Mouse (Mus musculus): ENCODE measurements around the gene Adamts7.

Adamts7 gene

DNA sequence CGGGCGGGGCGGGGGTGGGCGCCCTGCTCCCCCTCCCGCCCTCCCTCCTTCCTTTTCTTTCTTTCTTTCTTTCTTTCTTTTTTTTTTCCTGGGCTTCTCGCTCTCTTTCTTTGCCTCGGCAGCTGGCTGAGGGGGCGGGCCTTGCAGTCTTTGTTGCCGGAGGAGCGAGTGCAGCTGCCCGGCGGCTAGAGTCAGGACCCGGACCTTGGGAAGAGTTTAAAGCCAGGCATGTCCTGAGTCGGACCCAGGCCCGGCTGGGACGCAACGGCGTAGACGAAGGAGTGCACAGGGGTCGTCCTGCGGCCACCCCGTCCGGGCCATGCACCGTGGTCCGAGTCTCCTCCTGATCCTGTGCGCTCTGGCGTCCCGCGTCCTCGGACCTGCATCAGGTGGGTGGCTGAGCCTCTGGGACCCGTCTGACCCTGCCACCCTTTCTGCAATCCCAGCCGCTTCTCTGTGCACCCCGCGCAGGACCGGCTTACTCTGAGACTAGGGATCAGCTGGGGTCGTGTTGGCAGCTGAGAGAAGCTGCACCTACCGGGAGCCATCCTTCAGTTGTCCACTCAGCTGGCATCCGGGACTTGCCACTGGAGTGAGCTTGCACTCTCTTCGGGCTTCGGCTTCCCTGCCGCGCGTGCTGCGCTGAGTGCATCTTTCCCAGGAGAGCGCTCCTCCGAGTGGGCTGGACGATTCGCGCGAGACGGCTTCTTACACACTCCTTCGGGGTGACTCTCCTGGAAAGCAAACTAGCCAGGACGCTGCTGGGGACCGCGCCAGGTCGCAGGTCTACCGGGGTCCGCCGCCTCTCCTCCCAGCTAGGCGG, at the start of gene Adamts7:
Gene Adamts7, plus strand, starts transcription at position 144 of the 823 bp plus-strand sequence.
- DNase-seq: peak; percentile 48

DNA sequence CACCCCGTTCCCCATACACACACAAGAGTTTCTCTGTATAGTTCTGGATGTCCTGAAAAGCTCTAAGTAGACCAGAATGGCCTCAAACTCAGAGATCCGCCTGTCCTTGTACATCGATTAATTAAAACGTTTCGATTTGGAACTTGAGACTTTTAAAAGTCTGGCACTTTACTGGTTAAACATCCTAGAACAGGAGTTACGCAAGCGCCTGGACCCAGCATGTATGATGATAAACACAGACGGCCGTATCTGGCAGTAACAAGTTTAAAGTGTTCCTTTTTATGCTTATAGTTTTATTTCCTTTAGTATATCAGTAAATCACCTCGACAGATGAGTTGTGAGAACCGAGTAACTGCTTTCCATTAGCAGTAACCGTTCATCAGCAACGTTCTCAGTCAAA, 49.7 kb upstream of the Adamts7 start:
- DNase-seq: no peak

DNA sequence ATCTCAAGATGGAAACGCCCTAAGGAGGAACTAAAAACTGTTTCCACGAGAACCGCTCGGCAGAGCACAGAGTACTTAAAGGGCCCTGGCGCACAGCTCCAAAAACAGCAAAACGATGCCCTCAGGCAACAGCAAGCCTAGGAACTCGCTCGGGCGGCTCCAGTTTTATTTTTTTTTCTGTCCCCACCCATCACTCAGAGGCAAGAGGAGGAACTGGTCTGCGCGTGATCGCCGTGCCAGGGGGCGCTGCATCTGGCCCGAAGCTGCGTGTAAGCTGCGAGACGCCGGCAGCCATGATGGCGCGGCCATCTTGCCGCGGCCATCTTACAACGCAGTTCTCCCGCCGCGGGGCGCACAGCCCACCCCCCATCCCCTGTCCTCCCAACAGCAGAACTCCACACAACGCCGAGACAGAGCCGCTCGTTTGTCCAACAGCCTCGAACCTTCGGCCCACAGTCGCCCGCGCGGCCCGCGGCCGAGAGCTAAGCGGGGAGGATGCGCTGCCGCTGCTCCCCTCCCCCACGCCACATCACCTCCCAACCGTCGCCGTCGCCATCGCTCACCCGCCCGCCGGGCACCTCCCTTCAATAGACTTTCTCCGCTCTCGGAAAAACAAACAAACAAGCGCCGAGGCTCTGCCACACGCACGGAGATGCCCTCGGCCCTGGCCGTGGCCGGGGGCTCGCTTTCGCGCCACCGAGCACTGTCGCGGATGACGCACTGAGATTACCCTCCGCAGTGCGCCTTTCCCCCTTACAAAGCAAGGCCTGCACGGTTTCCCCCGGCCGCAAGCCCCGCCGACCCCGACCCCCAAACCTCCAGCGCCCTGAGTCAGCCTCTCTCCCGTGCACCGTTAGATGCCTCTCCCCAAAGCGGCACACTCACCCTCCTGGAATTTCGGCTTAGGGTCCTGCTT, 49.0 kb upstream of the Adamts7 start:
- DNase-seq: peak; percentile 95

- DNase-seq: peak; percentile 99
Observed at GRCm38 (mm10) chr9:90114567-90115307, 48.1 kb upstream of the Adamts7 start, which contains the start of gene Morf4l1. Morf4l1 (minus strand) TSS chr9:90114774.

- no peak for DNase-seq
Observed at GRCm38 (mm10) chr9:90115308-90115700, 47.6 kb upstream of the Adamts7 start.

DNA sequence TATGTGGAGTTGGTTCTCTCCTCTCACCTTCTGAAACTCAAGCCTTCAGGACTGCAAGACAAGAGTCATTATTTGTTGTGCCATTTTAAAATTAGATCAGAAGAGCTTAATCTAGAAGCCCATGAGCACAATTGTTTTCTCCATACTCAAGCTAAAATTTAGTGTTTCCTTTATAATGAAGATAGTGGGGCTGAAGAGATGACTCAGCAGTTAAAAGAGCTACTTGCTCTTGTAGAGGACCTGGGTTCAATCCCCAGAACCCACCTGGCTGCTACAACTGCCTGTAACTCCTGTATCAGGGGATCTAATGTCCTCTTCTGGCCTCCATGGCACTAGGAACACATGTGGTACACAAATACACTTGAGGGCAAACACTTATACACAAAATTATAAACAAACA, 45.6 kb upstream of the Adamts7 start:
- no peak for DNase-seq

DNA sequence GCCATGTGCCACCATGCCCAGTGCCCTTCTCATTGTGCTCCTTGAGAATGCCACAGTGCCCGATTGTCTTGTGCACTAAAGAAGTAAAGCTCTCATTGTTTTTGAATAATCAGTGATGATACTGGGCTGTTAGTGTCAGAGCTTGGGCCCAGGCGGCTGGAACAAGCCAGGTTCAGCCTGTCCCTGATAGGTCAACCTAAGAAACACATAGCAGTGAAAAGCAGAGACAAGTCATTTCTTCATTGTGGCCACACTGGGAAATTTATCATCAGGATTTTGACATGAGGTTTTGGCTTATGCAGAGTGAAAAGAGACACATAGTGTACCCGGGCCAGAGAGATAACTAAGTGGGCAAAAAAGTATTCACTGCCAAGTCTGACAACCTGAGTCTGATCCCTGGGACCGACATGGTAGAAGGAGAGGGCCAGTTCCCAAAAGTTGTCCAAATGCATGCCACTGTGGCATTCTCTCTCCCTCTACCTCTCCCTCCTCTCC, 40.6 kb upstream of the Adamts7 start:
- DNase-seq: no peak

DNA sequence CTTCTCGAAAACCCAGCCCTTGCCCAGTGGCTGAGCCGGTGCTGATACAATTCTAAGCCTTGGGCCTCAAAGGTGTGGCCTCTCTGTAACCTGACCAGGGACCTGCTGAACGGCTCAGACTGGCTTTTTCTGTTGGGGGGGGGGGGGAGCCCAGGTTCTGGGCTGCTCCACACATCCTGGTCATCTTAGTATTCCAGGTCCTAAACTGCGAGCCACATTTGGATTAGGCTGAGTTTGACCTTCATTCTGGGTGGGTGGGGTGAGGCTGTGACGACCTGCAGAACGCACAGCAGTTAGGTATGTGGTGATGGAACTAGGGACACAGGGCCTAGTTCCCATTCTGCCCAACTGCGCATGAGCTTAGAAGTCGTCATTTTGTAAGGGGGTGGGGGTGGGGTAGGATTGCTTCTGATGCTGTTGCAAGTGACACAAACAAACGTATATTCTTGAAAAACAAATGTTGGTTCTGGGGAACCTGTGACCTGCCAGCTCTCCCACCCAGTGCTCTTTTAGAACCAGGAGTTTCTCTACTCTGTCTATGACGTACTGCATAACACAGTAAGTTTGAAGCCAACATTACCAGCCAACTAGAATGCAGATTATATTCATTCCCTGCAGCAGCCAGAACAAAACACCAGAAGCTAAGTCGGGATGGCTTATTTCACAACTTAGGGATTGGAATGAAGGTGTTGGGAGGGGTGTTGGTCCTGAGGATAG, 38.6 kb upstream of the Adamts7 start:
- DNase-seq: no peak

DNA sequence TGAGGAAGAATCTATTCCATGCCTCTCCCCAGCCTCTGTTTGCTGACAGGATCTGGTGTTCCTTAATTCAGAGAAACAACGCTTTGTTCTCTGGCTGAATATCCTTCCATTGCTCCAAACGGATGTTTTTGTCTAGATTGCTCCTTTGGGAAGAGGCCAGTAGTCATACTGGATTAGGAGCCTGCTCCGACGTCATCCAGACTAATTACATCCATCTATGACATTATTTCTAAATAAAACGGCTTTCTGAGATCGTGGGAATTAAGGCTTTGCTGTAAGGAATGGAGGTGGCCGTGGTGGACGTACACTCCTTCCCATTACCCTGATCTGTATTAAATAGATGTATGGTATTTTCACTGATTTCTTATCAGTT, 38.0 kb upstream of the Adamts7 start:
- DNase-seq: peak; percentile 41

GRCm38 (mm10) chr9:90125416-90126099, 37.3 kb upstream of the Adamts7 start:
- no peak for DNase-seq

GRCm38 (mm10) chr9:90126260-90127010, 36.4 kb upstream of the Adamts7 start:
- DNase-seq: peak; percentile 87

- no peak for DNase-seq
Observed at GRCm38 (mm10) chr9:90127146-90127545, 35.7 kb upstream of the Adamts7 start.

GRCm38 (mm10) chr9:90128636-90129201, 34.1 kb upstream of the Adamts7 start:
- DNase-seq: no peak

GRCm38 (mm10) chr9:90133562-90134355, 29.1 kb upstream of the Adamts7 start:
- no peak for DNase-seq

- DNase-seq: no peak
Observed at GRCm38 (mm10) chr9:90135466-90135865, 27.4 kb upstream of the Adamts7 start.

GRCm38 (mm10) chr9:90135963-90136677, 26.7 kb upstream of the Adamts7 start:
- peak; percentile 23 for DNase-seq

DNA sequence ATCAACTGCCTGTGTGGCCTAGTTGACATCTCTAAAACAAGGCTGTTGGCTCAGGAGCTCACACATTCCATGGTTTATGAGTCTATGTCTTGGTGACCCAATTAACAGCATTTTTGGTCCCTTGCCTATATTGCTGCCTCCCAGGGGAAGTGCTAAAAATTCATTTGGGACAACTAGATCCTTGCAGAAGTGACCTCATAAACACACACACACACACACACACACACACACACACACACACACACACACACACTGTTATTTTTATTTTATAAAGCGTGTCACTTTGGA, 26.2 kb upstream of the Adamts7 start:
- peak; percentile 75 for DNase-seq

GRCm38 (mm10) chr9:90145788-90146187, 17.1 kb upstream of the Adamts7 start:
- peak; percentile 61 for DNase-seq

DNA sequence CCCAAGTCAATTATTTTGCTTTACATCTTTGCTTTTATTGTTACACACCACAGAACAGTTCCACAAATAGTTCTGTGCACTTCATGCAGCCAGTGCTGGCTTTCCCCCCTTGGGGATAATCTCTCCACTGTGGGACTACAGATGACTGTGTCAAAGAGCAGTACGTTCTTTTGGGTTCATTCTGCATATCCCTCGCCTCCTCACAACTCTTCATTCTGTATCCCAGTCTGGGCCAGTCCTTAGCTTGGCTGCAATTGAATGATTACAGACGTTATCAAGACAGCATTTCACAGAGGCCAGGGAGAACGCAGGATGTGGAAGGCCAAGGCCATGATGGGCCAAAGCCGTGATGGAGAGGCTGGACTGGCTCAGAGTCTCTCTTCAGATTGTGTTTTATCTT, 16.0 kb upstream of the Adamts7 start:
- no peak for DNase-seq

All from kidney, postnatal 14 days (tissue).